Mouse (Mus musculus) brain, embryonic 14.5 days (tissue): ENCODE data around the gene Kcnh5.

Source experiments
- CTCF ChIP-seq: fragments of 200-500 bp; IDR thresholded peaks from 2 replicates; pipeline ENCODE4 v1.5.1; 2012; ENCODE audit warnings: inconsistent platforms, mild to moderate bottlenecking, moderate library complexity, borderline replicate concordance; ENCODE audit not compliant: insufficient read depth, insufficient read length; ENCODE audit errors: extremely low read depth
- POLR2A ChIP-seq: fragments of 200-500 bp; IDR thresholded peaks from 2 replicates; pipeline ENCODE4 v1.6.1; 2012; ENCODE audit warnings: mild to moderate bottlenecking, inconsistent platforms, borderline replicate concordance; ENCODE audit not compliant: poor library complexity, insufficient read depth, insufficient read length, severe bottlenecking; ENCODE audit errors: extremely low read depth

- TF ChIP-seq CTCF (no peak), POLR2A (no peak)
Measured at GRCm38 (mm10) chr12:74887064-74887463, 290.1 kb downstream of the Kcnh5 start.
